Mouse (Mus musculus) CH12F3 (cell line): Measurements from ENCODE around the gene Numbl.
"Not testable (repeated sequence)": the region's sequence is repeated elsewhere in the genome, so short reads cannot be mapped to it uniquely, and the experiment has no call there.

Experiments
- in situ Hi-C: fragments of 300-500 bp; cut with MboI; formaldehyde crosslinking; loops from 2 replicates; pipeline ENCODE4 v1.14.3; 2020; ENCODE audit warnings: low sequenced_read_pairs

The Numbl gene

GRCm38 (mm10) chr7:27258205-27258899 lies at the start of gene Numbl:
Numbl (plus strand) TSS chr7:27258433.
- in situ Hi-C loops, result no loop called here

GRCm38 (mm10) chr7:27212626-27213025 lies 45.6 kb upstream of the Numbl start:
- in situ Hi-C loops, result no loop called here

DNA sequence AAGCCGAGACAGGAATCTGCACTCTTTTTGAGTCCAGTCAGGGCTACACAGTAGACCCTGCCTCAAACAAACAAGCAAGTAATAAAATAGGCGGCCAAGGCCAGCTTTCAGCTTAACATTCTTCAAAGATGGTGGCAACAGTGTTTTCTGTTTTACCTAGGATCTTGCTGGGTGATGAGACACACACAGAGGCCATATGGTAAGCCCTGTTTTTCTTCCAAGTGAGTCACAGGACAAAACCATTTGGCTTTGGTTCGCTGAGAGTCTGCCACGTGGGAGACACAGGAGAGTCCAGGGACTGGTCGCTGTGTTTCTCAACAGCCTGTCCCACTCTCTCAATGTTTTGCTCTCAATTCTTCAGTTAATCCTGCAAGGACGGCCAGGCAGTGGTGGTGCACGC lies 39.6 kb upstream of the Numbl start:
- in situ Hi-C loops, result no loop called here

- in situ Hi-C loops, result no loop called here
These were observed 38.3 kb upstream of the Numbl start for GRCm38 (mm10) chr7:27219937-27220336.

GRCm38 (mm10) chr7:27221939-27222338 lies 36.3 kb upstream of the Numbl start:
- in situ Hi-C loops, result no loop called here

- in situ Hi-C loops, result no loop called here
These were observed 35.7 kb upstream of the Numbl start for GRCm38 (mm10) chr7:27222538-27222937.

- in situ Hi-C loops, result no loop called here
These were observed 33.2 kb upstream of the Numbl start for GRCm38 (mm10) chr7:27224877-27225575.

GRCm38 (mm10) chr7:27227276-27227675 lies 31.0 kb upstream of the Numbl start:
- in situ Hi-C loops, result no loop called here

DNA sequence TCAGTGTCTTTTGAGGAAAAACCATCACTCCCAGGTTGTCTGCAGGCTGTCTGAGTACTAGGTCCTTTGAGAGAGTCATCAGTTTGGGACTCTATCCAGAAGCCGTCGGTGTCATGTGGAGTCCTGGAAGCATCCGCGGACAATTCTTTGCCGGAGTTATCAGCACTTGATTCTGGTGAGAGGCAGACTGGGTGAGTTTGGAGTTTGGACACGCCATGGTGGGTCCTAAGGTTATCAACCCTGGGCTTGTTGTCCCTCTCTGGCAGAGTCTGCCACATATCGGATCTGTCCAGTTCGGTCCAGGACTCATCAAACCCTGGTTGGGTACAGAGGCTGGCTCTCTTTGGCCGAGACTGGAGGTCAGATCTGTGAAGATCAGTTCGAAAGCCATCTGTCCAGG lies 30.6 kb upstream of the Numbl start:
- in situ Hi-C loops, result no loop called here

GRCm38 (mm10) chr7:27228281-27228821 lies 29.9 kb upstream of the Numbl start, which contains the start of gene Itpkc:
Itpkc (minus strand) TSS chr7:27228661.
- in situ Hi-C loops, result no loop called here

DNA sequence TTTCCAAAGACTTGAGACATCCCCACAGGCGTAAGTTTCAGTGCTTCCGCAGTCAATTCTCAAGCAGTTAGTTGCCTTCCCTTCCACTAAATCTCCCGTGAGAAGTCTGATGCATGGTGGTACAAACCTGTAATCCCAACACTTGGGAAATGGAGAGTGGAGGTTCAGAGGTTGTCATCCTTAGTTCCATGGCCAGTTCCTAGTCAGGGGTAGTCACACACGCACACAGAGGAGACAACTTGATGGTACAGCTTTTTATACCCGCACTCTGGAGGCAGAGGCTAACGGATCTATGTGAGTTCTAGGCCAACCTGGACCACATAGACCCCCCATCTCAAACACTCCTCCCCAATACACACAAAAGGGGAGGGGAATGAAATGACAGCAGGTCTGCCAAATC lies 29.4 kb upstream of the Numbl start:
- in situ Hi-C loops, result no loop called here

GRCm38 (mm10) chr7:27230781-27231180 lies 27.5 kb upstream of the Numbl start:
- in situ Hi-C loops, result no loop called here

- in situ Hi-C loops, result no loop called here
These were observed 26.4 kb upstream of the Numbl start for GRCm38 (mm10) chr7:27231693-27232331.

- in situ Hi-C loops, result no loop called here
These were observed 25.4 kb upstream of the Numbl start, which contains the start of gene Coq8b for GRCm38 (mm10) chr7:27232781-27233281. Coq8b (plus strand) TSS chr7:27233023.

- in situ Hi-C loops, result no loop called here
These were observed 24.9 kb upstream of the Numbl start for GRCm38 (mm10) chr7:27233300-27233699.

- in situ Hi-C loops, result no loop called here
These were observed 22.5 kb upstream of the Numbl start for GRCm38 (mm10) chr7:27235726-27236125.

DNA sequence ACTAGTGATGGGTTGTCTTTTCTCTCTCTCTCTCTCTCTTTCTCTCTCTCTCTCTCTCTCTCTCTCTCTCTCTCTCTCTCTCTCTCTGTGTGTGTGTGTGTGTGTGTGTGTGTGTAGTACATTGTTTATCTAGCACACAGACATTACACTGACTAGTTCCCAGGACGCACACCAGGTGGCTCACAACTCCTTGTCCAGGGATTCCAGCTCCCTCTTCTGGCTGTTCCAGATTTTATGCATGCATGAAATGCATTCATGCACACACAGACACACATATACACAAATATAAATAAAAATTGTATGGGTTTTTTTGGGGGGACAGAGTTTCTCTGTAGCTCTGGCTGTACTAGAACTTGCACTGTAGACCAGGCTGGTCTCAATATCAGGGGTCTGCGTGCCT lies 20.7 kb upstream of the Numbl start:
- in situ Hi-C loops, result no loop called here

DNA sequence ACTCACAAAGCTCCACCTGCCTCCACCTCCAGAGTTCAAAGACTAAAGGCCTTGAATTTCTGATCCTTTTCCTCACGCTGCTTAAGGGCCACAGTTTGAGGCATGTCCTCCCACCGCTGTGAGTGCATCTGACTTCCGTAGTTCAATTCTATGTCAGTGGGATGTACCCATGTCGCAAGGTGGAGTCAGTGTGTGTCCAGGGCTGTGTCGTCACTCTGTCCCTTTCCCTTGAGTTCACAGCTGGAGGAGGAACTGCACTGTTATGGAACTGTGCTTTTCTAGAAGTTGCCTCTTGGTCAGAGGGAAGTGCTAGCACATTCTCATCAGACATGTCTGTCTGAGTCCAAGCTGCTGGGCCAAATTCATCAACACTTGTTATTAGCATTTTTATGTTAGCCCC lies 19.7 kb upstream of the Numbl start:
- in situ Hi-C loops, result no loop called here

- in situ Hi-C loops, result no loop called here
These were observed 15.0 kb upstream of the Numbl start for GRCm38 (mm10) chr7:27243211-27243610.

DNA sequence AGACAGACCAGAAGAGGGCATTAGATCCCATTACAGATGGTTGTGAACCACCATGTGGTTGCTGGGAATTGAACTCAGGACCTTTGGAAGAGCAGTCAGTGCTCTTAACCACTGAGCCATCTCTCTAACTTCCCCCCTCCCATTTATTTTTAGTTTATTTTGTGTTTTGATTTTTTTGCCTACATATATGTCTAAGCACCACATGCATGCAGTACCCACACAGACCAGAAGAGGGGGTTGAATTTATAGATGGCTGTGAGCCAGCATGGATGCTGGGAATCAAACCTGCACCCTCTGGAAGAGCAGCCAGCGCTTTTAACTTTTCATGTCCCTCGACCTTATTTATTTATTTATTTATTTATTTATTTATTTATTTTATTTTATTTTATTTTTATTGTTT lies 14.1 kb upstream of the Numbl start:
- in situ Hi-C loops, result not testable (repeated sequence)

- in situ Hi-C loops, result no loop called here
These were observed 9.1 kb upstream of the Numbl start for GRCm38 (mm10) chr7:27249146-27249545.
